Mouse (Mus musculus) adrenal gland, postnatal 4 days (tissue): ENCODE data around the gene Olfr1502. TPM values are rescaled to one million over a fixed set of nuclear protein-coding genes. Genes with fewer than 3 reads are reported as not detected.
"Not testable (repeated sequence)": the region's sequence is repeated elsewhere in the genome, so short reads cannot be mapped to it uniquely, and the experiment has no call there.

ENCODE experiments used
- DNase-seq, 2 experiments: peaks; one replicate each; pipeline ENCODE4 v3.0.0; 2021 to 2022; ENCODE audit warnings: low spot score in 2 of 2, mixed read lengths in 2 of 2
- long read RNA-seq, 2 experiments: library from polyadenylated mRNA; stranded (forward); transcript quantifications; one replicate each; pipeline ENCODE4 v2.0.0; 2021
- total RNA-seq, 2 experiments: library from RNA; stranded (reverse); gene quantifications; 2 replicates each; pipeline ENCODE4 v1.2.3; 2021

Olfr1502 gene
- not detected for total RNA-seq
- long read RNA-seq, experiment 1: 0 reads
- long read RNA-seq, experiment 2: 0 reads

- DNase-seq: no peak
Measured at GRCm38 (mm10) chr19:13861495-13861894, at the start of gene Olfr1502. Gene Olfr1502, plus strand, starts transcription at chr19:13861795.

- no peak for DNase-seq
Measured at GRCm38 (mm10) chr19:13812823-13813222, 48.8 kb upstream of the Olfr1502 start.

GRCm38 (mm10) chr19:13818827-13819226 lies 42.8 kb upstream of the Olfr1502 start:
- DNase-seq: no peak

- DNase-seq: no peak
Measured at GRCm38 (mm10) chr19:13819347-13819746, 42.2 kb upstream of the Olfr1502 start, which contains the start of gene Olfr1499. Gene Olfr1499, minus strand, starts transcription at chr19:13819447.

- DNase-seq: no peak
Measured at GRCm38 (mm10) chr19:13820847-13821246, 40.7 kb upstream of the Olfr1502 start.

- DNase-seq: no peak
Measured at GRCm38 (mm10) chr19:13828447-13828846, 33.1 kb upstream of the Olfr1502 start.

- no peak for DNase-seq
Measured at GRCm38 (mm10) chr19:13830388-13830787, 31.2 kb upstream of the Olfr1502 start, which contains the start of gene Olfr1500. Gene Olfr1500, minus strand, starts transcription at chr19:13830488.

- DNase-seq: not testable (repeated sequence)
Measured at GRCm38 (mm10) chr19:13850592-13850991, 11.0 kb upstream of the Olfr1502 start, which contains the start of gene Olfr1501. Gene Olfr1501, minus strand, starts transcription at chr19:13850692.

GRCm38 (mm10) chr19:13897828-13898227 lies 36.2 kb downstream of the Olfr1502 start, which contains the start of gene Olfr1504:
Gene Olfr1504, minus strand, starts transcription at chr19:13897928.
- no peak for DNase-seq

Other genes starting within 250 kb of the Olfr1502 start
- gene Olfr1487, start 244.4 kb upstream of the Olfr1502 start, total RNA-seq: not detected
- not detected for gene Olfr1489, start 230.2 kb upstream of the Olfr1502 start, total RNA-seq
- gene Olfr1490, start 210.7 kb upstream of the Olfr1502 start, total RNA-seq: not detected
- not detected for gene Olfr1491, start 164.5 kb upstream of the Olfr1502 start, total RNA-seq
- not detected for gene Olfr1493-ps1, start 138.5 kb upstream of the Olfr1502 start, total RNA-seq
- gene Olfr1494, start 122.1 kb upstream of the Olfr1502 start, total RNA-seq: not detected
- gene Olfr1495, start 97.2 kb upstream of the Olfr1502 start, total RNA-seq: not detected
- not detected for gene Olfr1496, start 83.9 kb upstream of the Olfr1502 start, total RNA-seq
- gene Olfr1497, start 63.6 kb upstream of the Olfr1502 start, total RNA-seq: not detected
- not detected for gene Olfr1499, start 42.3 kb upstream of the Olfr1502 start, total RNA-seq
- not detected for gene Olfr1500, start 31.3 kb upstream of the Olfr1502 start, total RNA-seq
- not detected for gene Olfr1501, start 11.1 kb upstream of the Olfr1502 start, total RNA-seq
- gene Olfr1504, start 36.1 kb downstream of the Olfr1502 start, total RNA-seq: not detected
- not detected for gene Olfr1505, start 51.7 kb downstream of the Olfr1502 start, total RNA-seq